Mouse (Mus musculus) lung, embryonic 15.5 days (tissue): ENCODE data around the gene Tecpr1. TPM values are rescaled to one million over a fixed set of nuclear protein-coding genes. Genes with fewer than 3 reads are reported as not detected.

Experiments
- ATAC-seq: fragments of 200-750 bp; cut with Nextera tagmentation; 2 replicates; pipeline ENCODE4 v1.8.0; 2017; ENCODE audit warnings: moderate number of reproducible peaks, borderline replicate concordance; ENCODE audit not compliant: low FRiP score, low TSS enrichment; ENCODE audit errors: extremely low read depth
- H3K27ac ChIP-seq: fragments of 300-500 bp; sonication (generic); 2 replicates; pipeline ENCODE4 v1.5.1; 2015; ENCODE audit warnings: moderate library complexity, mild to moderate bottlenecking, inconsistent platforms
- H3K27me3 ChIP-seq: fragments of 300-500 bp; sonication (generic); 2 replicates; pipeline ENCODE4 v1.6.1; 2015; ENCODE audit warnings: inconsistent platforms
- H3K36me3 ChIP-seq: fragments of 300-500 bp; sonication (generic); 2 replicates; pipeline ENCODE4 v1.6.1; 2015; ENCODE audit warnings: inconsistent platforms
- H3K4me1 ChIP-seq: fragments of 300-500 bp; sonication (generic); 2 replicates; pipeline ENCODE4 v1.6.1; 2015; ENCODE audit warnings: inconsistent platforms
- H3K4me2 ChIP-seq: fragments of 300-500 bp; sonication (generic); 2 replicates; pipeline ENCODE4 v1.6.1; 2015; ENCODE audit warnings: inconsistent platforms, mild to moderate bottlenecking, moderate library complexity
- H3K4me3 ChIP-seq: fragments of 300-500 bp; sonication (generic); 2 replicates; pipeline ENCODE4 v1.5.1; 2015; ENCODE audit warnings: mild to moderate bottlenecking, inconsistent platforms
- H3K9ac ChIP-seq: fragments of 300-500 bp; sonication (generic); 2 replicates; pipeline ENCODE4 v1.6.1; 2015; ENCODE audit warnings: inconsistent platforms
- H3K9me3 ChIP-seq: fragments of 300-500 bp; sonication (generic); 2 replicates; pipeline ENCODE4 v1.6.1; 2016; ENCODE audit warnings: inconsistent platforms
- WGBS: fragments of 180-500 bp; shearing (Covaris S2); methylation state at CpG from one replicate; pipeline ENCODE4 v1.1.7; 2015; 5-methylcytosine and 5-hydroxymethylcytosine counted together
- polyA plus RNA-seq: library from polyadenylated mRNA; unstranded; fragments of >200 nt; fragmentation: Nextera tagmentation; extraction: Ambion mirVana; gene quantifications from 2 replicates; pipeline ENCODE4 v1.2.1, GENCODE M21; 2015

The Tecpr1 gene
- polyA plus RNA-seq, 1 experiment from 2014 or later = 25.1 TPM

DNA sequence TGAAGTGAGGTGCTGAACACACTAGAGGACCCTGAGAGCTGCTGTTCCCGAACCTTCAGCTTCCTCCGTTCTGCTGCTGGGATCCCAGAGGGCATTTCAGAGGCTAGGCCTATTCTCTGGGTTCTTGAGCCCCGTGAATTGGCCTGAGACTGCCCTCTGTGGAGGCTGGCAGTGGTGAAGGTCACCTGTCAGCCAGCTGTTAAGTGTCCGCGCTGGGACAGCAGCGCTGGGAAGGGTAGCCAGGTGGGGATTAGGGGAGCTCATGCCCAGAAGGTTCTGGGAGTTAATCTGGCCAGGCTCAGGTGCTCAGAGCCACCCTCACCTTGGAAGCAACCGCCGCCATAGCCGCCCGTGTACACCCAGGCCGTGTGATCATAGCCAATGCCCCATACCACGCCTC is 19.1 kb downstream of the Tecpr1 start:
- H3K36me3 ChIP-seq = peaks cover 35% of the 10 kb centered on the region

GRCm38 (mm10) chr5:144203398-144203959 is 19.9 kb downstream of the Tecpr1 start:
- no peak overlapping the region for H3K27ac ChIP-seq
- no peaks in the 10 kb centered on the region for H3K4me1 ChIP-seq
- H3K27me3 ChIP-seq = no peaks in the 10 kb centered on the region
- H3K9me3 ChIP-seq = no peaks in the 10 kb centered on the region; the same call in 1 of the 2 replicates
- 89% methylated on average over 10 of the region's 10 CpGs for WGBS
- H3K36me3 ChIP-seq = peaks cover 32% of the 10 kb centered on the region
- no peak overlapping the region for H3K4me2 ChIP-seq
- ATAC-seq = no peak
- no peak overlapping the region for H3K9ac ChIP-seq
- H3K4me3 ChIP-seq = no peak overlapping the region

More for the DNA sequence above, 19.1 kb downstream of the Tecpr1 start:
- Histone ChIP-seq H3K4me3 (no peak overlapping the region), H3K27me3 (no peaks in the 10 kb centered on the region), H3K4me2 (no peak overlapping the region), H3K4me1 (no peaks in the 10 kb centered on the region), H3K9ac (no peak overlapping the region), H3K9me3 (no peaks in the 10 kb centered on the region; the same call in 1 of the 2 replicates), H3K27ac (no peak overlapping the region)
- ATAC-seq = no peak
- WGBS = 89% methylated on average over 12 of the region's 12 CpGs

DNA sequence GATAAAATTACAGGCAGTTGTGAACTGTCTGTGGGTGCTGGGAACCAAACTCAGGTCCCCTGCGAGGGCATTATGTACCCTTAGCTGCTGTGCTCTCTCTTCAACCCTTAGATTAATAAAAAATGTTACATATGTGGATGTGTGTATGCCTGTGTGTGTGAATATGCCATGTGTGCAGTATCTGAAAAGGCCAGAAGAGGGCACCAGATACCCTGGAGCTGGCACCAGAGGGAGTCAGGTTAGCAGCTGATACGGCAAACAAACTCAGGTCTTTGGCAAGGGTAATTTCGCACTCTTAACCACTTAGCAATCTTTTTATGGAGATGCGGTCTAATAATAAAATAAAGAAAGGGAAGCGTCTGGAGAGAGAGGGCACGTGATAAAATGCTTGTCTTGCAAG is 21.0 kb downstream of the Tecpr1 start:
- Histone ChIP-seq H3K4me3 (no peak overlapping the region), H3K9ac (no peak overlapping the region), H3K9me3 (no peaks in the 10 kb centered on the region; the same call in 1 of the 2 replicates), H3K27me3 (no peaks in the 10 kb centered on the region), H3K36me3 (peaks cover 28% of the 10 kb centered on the region), H3K27ac (no peak overlapping the region), H3K4me1 (no peaks in the 10 kb centered on the region), H3K4me2 (no peak overlapping the region)
- 92% methylated on average over 6 of the region's 6 CpGs for WGBS
- ATAC-seq = no peak

GRCm38 (mm10) chr5:144200616-144201015 is 22.8 kb downstream of the Tecpr1 start:
- H3K4me1 ChIP-seq = no peaks in the 10 kb centered on the region; the same call in 1 of the 2 replicates
- WGBS = 67% methylated on average over 11 of the region's 11 CpGs
- H3K36me3 ChIP-seq = peaks cover 21% of the 10 kb centered on the region
- no peak overlapping the region for H3K4me2 ChIP-seq
- no peak overlapping the region for H3K27ac ChIP-seq
- ATAC-seq = no peak
- H3K27me3 ChIP-seq = no peaks in the 10 kb centered on the region
- H3K4me3 ChIP-seq = no peak overlapping the region
- H3K9ac ChIP-seq = no peak overlapping the region
- no peaks in the 10 kb centered on the region; the same call in 1 of the 2 replicates for H3K9me3 ChIP-seq

DNA sequence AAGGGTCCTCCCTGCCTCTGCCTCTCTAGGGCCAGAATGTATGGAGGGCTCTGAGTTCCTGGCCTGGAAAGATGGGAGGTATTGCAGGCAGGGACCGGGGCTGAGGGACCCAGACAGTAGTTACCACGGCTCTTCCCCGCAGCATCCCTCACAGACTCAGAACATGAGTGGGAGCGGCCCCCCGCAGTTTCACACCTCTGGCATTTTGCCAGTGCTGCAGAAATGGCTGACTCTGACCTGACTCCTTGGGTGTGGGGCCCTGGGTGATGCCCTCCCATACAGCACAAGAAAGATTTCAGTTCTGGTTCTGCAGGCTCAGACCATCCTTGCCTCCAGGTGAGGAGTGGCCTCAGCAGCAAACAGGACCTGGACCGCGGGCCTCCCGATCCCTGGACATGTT is 27.8 kb downstream of the Tecpr1 start:
- no peak overlapping the region for H3K4me2 ChIP-seq
- H3K27ac ChIP-seq = no peak overlapping the region
- 83% methylated on average over 8 of the region's 8 CpGs for WGBS
- peaks cover 4% of the 10 kb centered on the region; the same call in 1 of the 2 replicates for H3K4me1 ChIP-seq
- H3K27me3 ChIP-seq = no peaks in the 10 kb centered on the region
- H3K9ac ChIP-seq = no peak overlapping the region
- no peak for ATAC-seq
- no peaks in the 10 kb centered on the region for H3K9me3 ChIP-seq
- H3K36me3 ChIP-seq = no peaks in the 10 kb centered on the region
- H3K4me3 ChIP-seq = no peak overlapping the region

DNA sequence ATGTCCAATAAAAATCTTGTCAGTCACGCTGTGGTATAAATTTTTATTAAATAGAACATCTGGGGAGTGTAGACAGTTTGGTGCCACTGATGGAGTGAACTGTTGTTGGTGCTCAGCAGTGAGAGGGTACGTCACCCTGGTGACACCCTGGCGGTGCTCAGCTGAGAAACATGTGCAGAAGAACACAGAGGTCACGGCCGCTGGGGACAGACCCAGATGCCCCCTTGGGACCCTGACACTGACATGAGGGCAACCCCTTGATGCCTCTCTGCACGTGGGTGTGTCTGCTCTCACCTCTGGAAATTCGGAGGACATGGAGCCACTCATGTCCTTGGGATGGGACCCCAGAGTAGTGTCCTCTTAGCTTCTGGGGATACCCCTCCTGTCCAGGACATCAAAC is 29.0 kb downstream of the Tecpr1 start:
- H3K27me3 ChIP-seq = no peaks in the 10 kb centered on the region
- no peak overlapping the region for H3K4me3 ChIP-seq
- H3K9ac ChIP-seq = no peak overlapping the region
- H3K4me2 ChIP-seq = no peak overlapping the region
- H3K9me3 ChIP-seq = no peaks in the 10 kb centered on the region
- peaks cover 14% of the 10 kb centered on the region for H3K4me1 ChIP-seq
- WGBS = 78% methylated on average over 7 of the region's 7 CpGs
- H3K27ac ChIP-seq = no peak overlapping the region
- ATAC-seq = no peak
- H3K36me3 ChIP-seq = no peaks in the 10 kb centered on the region

DNA sequence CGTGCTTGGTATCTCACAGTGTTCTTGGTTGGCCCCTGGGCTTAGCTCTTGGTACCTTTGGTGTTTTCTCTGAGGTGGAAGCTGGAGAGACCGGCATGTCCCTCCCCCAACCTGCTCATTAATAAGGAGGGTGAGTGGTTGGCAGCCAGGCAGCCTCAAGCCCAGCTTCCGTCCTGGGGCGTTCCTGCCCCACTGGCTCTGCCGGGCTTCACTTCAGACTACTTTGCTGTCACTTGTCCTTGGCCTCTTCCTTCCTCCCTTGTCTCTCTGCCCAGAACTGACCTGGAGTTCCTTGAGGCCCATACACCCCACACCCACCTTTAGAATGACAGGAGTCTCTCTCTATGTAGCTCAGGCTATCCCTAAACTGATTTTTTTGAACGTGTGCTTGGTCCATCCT is 30.7 kb downstream of the Tecpr1 start:
- Histone ChIP-seq H3K4me2 (no peak overlapping the region), H3K36me3 (0 out of 2 replicates have a peak, but pooled peaks cover 1% of the 10 kb centered on the region), H3K27ac (no peak overlapping the region), H3K27me3 (no peaks in the 10 kb centered on the region), H3K9ac (no peak overlapping the region), H3K4me1 (peaks cover 14% of the 10 kb centered on the region), H3K9me3 (no peaks in the 10 kb centered on the region), H3K4me3 (no peak overlapping the region)
- no peak for ATAC-seq
- 74% methylated on average over 6 of the region's 6 CpGs for WGBS

- H3K9ac ChIP-seq = no peak overlapping the region
- ATAC-seq = no peak
- no peak overlapping the region for H3K4me3 ChIP-seq
- no peaks in the 10 kb centered on the region for H3K9me3 ChIP-seq
- peaks cover 5% of the 10 kb centered on the region; the same call in 1 of the 2 replicates for H3K36me3 ChIP-seq
- H3K27me3 ChIP-seq = no peaks in the 10 kb centered on the region
- H3K4me1 ChIP-seq = peaks cover 14% of the 10 kb centered on the region
- 28% methylated on average over 23 of the region's 23 CpGs for WGBS
- H3K27ac ChIP-seq = no peak overlapping the region
- H3K4me2 ChIP-seq = no peak overlapping the region
Observed at GRCm38 (mm10) chr5:144191026-144191425, 32.4 kb downstream of the Tecpr1 start.

- no peaks in the 10 kb centered on the region for H3K27me3 ChIP-seq
- H3K4me2 ChIP-seq = peak within 1 kb of the TSS; percentile 50
- peak; percentile 39; the same call in 1 of the 2 replicates for ATAC-seq
- 4% methylated on average over 25 of the region's 26 CpGs for WGBS
- peaks cover 14% of the 10 kb centered on the region for H3K4me1 ChIP-seq
- no peak within 1 kb of the TSS for H3K9ac ChIP-seq
- H3K9me3 ChIP-seq = no peaks in the 10 kb centered on the region
- peak within 1 kb of the TSS; percentile 22 for H3K4me3 ChIP-seq
- no peak within 1 kb of the TSS for H3K27ac ChIP-seq
- H3K36me3 ChIP-seq = peaks cover 14% of the 10 kb centered on the region
Observed at GRCm38 (mm10) chr5:144189950-144190583, 33.3 kb downstream of the Tecpr1 start, which contains the start of gene Bhlha15. Bhlha15 (plus strand) TSS chr5:144190286.

DNA sequence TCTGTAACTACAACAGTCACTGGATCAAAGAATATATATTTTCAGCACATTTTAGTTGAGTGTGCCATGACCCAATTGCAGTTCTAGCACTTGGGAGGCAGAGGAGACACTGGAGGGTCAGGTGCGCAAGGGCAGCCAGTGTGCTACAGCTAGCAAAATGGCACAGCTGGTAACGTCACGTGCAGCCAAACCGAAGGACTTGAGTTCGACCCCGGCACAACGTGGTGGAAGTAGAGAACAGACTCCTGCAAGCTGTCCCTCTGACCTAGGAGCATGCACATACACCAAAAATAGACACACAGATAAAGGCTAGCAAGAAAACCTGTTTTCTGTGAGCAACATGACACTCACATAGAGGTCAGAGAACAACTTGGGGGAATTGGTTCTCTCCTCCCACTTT is 34.1 kb downstream of the Tecpr1 start:
- Histone ChIP-seq H3K36me3 (peaks cover 16% of the 10 kb centered on the region), H3K4me1 (peaks cover 20% of the 10 kb centered on the region), H3K27ac (no peak overlapping the region), H3K9me3 (no peaks in the 10 kb centered on the region), H3K9ac (no peak overlapping the region), H3K4me2 (no peak overlapping the region), H3K27me3 (no peaks in the 10 kb centered on the region), H3K4me3 (no peak overlapping the region)
- WGBS = 75% methylated on average over 7 of the region's 7 CpGs
- no peak for ATAC-seq

- Histone ChIP-seq H3K4me1 (peaks cover 28% of the 10 kb centered on the region), H3K27me3 (no peaks in the 10 kb centered on the region), H3K27ac (no peak overlapping the region), H3K4me2 (no peak overlapping the region), H3K9me3 (no peaks in the 10 kb centered on the region), H3K9ac (no peak overlapping the region), H3K4me3 (no peak overlapping the region), H3K36me3 (peaks cover 16% of the 10 kb centered on the region)
- WGBS = 66% methylated on average over 6 of the region's 6 CpGs
- ATAC-seq = no peak
Observed at GRCm38 (mm10) chr5:144188422-144188821, 35.0 kb downstream of the Tecpr1 start.

GRCm38 (mm10) chr5:144184350-144185045 is 38.9 kb downstream of the Tecpr1 start:
- H3K4me3 ChIP-seq = no peak overlapping the region
- H3K9ac ChIP-seq = no peak overlapping the region
- WGBS = 71% methylated on average over 21 of the region's 21 CpGs
- peak overlapping the region; percentile 31 for H3K27ac ChIP-seq
- peaks cover 25% of the 10 kb centered on the region for H3K4me1 ChIP-seq
- no peaks in the 10 kb centered on the region for H3K9me3 ChIP-seq
- peaks cover 16% of the 10 kb centered on the region for H3K36me3 ChIP-seq
- no peaks in the 10 kb centered on the region for H3K27me3 ChIP-seq
- 0 out of 2 replicates have a peak, but pooled peaks have one; percentile 36 for ATAC-seq
- H3K4me2 ChIP-seq = no peak overlapping the region
